Mouse (Mus musculus) layer of hippocampus, postnatal 10 days (tissue): ENCODE results near the gene Pla2g2d. TPM values are rescaled to one million over a fixed set of nuclear protein-coding genes. Genes with fewer than 3 reads are reported as not detected.
A peak's percentile ranks its signal among the peaks of the same experiment; 100 is the strongest.

Experiments
- DNase-seq, 2 experiments: peaks; one replicate each; pipeline ENCODE4 v3.0.0; 2021; ENCODE audit warnings: low spot score in 2 of 2
- long read RNA-seq: library from polyadenylated mRNA; stranded (forward); transcript quantifications from one replicate; pipeline ENCODE4 v2.0.0, GENCODE M21; 2023
- total RNA-seq, 2 experiments: library from RNA; stranded (reverse); gene quantifications; 2 replicates each; pipeline ENCODE4 v1.2.3; 2021

Gene Pla2g2d
- not detected for total RNA-seq
- long read RNA-seq = 0 reads

DNA sequence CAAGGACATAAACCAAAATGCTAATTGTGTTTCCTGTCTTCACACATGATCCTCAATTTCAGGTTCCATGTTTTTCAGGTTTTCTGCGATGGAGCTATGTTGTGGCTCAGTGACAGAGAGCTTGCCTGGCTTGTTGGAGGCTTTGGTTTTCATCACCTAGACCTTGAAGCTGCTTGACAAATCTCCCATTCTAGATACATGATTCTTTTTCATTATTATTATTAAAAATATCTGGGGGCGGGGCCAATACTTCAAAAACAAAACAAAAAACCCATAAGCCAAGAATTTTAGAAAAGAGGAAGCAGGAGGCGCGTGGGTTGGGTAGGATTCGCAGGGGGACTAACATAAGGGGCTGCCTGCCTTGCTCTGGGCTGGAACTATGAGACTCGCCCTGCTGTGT lies at the start of gene Pla2g2d:
Pla2g2d (plus strand) TSS at position 301 of the 400 bp plus-strand sequence.
- no peak for DNase-seq

DNA sequence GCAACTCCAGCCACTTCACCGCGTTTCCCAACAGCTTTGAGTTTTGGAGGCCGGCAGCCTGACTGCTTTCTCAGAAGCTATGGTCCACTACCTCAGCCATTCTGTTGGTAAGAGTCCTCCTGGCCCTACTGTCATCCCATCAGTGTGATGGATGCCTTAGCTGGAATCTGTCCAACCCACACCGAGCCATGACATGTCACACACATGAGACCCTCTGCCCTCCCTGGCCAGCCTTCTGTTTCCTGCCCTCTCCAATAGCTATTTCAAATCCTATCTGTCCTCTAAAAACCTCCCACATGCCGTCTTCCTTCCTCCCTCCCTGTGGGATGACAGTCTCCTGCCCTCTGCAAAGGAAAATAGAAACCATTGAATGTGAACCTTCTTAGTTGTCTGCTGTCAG lies 49.8 kb upstream of the Pla2g2d start:
- DNase-seq = no peak

DNA sequence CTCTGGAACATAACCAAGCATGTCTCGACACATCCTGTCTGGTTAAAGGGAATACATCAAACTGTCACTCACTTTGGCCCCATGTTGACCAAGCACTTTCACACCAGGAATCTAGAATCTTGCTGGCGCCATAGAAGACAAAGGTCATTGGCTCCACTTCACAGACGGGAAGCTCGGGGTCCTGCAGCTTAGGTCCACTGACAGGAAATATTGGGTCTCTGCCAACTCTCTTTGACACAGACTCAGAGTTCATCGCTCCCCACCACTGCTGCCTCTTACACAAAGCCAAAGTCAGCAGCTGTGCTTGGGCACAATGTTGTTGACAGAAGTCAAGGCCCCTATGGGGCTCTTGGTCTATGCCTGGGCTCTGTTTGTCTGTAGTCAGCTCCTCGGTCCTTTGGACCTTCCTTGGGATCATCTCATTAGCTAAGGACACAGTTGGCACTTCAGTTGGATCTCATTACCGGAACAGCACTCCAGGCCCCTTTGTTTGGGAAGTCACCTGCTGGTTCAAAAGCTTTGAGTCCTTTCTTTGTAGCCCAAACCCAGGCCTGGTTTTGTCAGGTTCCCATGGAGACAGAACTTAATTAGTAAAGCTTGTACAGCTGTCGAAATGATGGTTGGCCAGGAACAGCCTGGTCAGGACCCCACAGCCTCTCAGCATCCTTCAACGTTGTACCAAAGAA lies 46.4 kb upstream of the Pla2g2d start:
- DNase-seq = peak in 1 of 2 experiments; percentile 33

DNA sequence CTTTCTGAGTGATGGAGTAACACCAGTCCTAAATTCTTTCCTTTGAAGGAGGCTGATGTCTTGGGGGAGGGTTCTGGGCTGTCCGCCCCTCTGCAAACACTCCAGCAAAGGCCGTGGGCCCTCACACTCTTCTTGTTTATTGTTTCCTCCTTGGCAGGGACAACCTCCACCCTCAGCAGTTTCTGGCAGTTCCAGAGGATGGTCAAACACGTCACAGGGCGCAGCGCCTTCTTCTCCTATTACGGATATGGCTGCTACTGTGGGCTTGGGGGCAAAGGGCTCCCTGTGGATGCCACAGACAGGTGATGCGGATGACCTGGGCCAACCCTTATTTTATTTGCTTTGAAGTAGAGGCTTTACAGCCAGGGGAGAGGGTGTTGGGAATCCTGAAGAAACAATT lies 41.4 kb upstream of the Pla2g2d start:
- no peak for DNase-seq

DNA sequence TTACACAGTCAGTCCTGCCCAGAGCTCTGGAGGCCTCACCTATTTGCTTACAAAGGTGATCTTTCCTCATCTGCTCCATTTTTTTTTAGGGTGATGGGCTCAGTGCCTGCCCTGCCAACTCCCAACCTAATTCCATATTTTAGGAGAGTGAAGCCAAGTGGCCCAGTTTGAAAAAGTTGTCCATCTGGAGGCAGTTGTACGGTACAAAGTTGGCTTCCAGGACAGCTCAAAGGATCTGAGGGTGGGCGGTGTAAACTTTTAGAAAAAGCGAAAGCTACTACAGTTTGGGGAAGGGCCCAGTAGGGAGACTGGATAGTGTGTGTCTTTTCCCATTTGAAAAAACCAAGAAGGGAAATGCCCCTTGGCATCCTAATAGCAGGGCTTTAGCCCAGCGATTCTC lies 40.7 kb upstream of the Pla2g2d start:
- no peak for DNase-seq

DNA sequence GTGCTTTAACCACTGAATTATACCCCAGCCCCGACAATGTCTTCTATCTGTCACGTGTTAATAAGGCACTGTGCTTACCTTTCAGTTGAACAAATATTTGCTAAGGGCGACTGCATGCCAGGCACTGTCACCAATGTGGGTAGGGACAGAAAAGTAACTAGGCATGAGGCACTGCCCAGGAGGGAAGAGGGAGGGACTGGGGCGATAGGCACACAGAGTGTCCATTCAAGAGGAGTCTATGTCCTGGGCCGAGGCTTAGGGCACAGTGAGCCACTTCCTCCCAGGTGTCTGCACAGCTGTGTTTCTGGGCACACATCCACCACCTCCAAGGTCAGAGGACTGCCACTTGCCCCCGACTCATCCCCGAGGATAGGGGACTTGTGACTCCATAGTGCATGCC lies 38.5 kb upstream of the Pla2g2d start, which contains the start of gene Ubxn10:
Ubxn10 (minus strand) TSS at position 137 of the 400 bp plus-strand sequence.
- no peak for DNase-seq

DNA sequence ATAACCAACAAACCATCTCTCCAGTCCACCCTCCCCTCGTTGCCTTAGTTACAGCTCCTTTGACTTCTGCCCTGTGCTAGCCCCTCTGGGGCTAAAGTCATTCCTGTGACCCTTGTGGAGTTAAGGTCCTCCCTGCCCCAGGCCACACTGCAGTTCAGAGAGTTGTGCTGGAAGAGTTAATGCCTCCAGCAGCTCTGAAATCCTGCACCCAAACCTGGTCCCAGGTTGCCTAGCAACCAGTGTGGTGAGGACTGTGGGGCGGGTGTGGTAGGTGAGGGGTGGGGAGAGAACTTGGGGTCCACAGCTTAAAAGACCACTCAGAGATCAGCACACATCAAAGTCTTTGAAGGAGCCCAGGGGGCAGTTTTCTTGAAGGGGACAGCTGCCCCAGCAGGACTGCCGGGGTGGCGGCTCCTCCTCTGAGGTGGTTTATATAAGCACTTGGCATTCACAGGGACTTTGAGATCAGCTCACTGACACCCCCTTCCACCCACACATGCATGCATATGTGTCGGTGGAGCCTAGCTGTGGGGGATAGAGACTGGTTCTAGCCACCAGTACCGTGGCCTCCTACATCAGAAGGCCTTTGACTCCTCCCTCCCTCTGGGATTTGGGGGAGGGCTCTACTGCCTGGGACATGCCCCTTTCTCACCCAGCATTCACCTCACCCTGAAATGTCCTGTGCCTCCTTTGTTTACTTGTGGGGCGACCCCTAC lies 36.2 kb upstream of the Pla2g2d start:
- no peak for DNase-seq

DNA sequence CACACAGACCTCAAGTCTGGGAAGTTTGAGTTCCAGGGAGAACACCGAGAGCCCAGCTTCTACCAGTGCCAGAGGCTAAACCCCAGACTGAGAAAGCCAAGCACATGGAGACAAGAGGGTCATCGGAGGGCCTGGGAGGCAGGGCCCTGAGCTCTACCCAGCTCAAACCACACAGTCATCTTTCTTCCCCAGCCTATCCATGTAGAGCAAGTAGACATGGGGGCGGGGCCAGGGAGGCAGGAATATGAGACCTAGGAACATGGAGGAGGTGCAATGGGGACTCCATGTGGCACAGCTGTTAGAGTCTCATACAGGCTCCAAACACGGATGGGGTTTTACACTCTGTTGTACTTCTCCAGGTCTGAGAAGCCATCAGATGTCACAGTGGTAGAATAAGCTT lies 29.7 kb upstream of the Pla2g2d start:
- no peak for DNase-seq

DNA sequence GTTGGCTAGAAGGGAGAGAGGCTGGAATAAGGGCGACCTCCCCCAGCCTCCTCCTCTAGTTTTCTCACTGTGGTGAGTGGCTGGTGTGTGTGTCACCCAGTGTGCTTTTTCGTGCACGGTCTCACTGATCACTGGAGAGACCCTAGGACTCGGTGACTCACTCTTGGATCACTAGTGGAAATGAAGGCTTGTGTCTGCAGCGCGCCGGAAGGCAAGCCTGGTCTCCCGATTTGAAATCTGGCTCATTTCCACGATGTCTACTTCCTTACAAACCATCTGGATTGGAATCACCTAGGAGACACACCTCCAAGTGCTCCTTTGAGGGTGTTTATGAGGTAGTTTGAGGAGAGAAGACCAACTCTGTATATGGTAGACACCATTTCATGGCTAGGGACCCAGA lies 28.7 kb upstream of the Pla2g2d start:
- DNase-seq = no peak

DNA sequence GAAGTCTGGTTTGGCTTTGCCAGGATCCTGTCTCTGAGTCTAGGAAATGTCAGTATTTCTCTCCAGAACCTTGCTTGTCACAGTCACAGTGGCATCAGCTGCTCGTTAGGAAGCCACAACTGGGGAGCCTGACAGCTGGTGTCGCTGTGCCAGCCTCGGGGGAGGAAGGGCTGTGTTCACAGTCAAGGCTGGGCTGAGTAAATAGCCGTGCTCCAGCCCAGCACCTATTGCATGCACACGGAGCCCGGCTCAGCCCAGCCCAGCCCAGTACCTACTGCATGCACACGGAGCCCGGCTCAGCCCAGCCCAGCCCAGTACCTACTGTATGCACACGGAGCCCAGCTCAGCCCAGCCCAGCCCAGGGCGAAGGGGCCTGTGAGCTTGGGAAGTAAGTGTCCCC lies 27.7 kb upstream of the Pla2g2d start:
- DNase-seq = peak in 1 of 2 experiments; percentile 40

DNA sequence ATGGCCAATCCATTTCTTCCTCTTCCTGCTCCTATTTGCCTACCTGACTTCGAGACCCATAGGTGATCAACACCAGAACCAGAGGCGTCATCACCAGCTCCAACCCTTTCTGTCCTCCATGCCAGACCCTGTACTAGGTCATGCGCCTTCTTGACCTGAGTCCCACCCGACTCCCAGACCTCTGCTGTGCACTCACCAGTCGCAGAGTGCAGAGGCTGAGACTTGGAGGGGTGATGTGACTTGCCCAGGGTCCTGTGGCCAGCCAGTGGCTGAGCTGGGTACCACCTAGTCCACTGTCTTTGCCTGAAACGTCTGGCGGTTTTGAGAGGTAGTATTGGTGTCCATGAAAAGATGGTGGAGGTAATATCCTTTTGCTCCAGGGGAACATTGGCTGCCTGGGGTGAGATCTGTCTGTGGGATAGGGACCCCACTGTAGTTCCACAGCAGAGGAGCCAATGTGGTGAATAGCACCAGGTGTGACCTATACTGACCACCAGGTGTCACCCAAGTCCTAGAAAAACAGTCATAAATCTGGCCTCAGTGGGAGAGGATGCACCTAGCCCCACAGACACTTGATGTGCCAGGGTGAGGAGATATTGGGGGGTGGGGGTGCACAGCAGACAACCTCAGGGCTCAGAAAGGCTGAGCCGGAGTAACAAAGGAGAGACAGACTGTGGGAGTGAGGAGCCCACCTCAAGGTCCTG lies 27.0 kb upstream of the Pla2g2d start:
- peak; percentile 72 to 75 for DNase-seq

DNA sequence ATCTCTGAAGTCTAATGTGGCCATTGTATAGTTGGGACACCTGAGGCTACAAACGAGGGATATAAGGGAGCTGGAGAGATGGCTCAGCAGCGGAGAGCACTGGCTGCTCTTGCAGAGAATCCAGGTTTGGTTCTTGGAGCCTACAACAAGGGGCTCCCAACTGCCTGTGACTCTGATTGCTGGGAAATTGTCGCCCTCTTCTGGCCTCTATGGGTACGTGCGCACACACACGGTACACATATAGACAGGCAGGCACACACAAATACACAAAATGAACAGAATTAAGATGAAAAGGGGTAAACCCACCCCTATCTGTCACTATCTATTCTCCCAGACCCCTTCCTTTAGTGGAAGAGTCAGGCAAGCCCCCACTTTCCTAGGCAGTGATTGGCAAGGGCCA lies 22.9 kb upstream of the Pla2g2d start:
- no peak for DNase-seq

DNA sequence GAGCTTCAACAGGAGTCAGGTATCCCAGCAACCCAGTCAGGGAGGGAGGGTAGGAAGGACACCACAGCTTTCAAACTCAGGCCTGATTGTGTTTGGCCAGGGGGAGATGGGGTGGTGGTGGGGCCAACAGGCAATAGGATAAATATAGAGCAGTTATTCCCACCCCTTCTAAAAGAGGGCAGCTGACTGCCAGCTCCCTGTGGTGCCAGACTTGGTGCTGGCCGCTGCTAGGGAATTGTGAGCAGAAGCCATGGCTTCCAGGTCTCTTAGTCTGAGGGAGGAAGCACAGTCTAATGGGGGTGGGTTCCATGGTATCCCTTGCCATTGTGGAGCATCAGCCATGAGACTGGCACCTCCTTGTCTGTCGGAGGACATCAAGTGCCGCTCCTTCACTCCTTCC lies 21.9 kb upstream of the Pla2g2d start:
- DNase-seq = no peak

DNA sequence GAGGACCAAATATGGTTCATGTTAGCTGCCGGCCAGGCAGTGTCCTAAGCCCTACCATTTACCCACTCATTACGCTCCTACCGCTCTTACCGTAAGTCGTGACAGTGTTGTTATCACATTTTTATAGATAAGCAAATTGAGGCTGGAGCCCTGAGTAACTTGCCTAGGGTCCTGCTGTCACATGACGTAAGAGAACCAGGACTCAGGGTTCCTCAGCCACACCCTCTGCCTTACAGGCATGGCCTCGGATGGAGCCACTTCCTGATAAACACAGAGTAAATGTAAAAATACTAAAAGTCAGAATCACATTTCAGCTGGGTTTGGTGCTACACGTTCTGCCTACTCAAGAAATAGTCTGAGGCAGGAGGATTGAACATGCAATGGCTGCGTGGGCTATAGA lies 21.1 kb upstream of the Pla2g2d start:
- DNase-seq = no peak

DNA sequence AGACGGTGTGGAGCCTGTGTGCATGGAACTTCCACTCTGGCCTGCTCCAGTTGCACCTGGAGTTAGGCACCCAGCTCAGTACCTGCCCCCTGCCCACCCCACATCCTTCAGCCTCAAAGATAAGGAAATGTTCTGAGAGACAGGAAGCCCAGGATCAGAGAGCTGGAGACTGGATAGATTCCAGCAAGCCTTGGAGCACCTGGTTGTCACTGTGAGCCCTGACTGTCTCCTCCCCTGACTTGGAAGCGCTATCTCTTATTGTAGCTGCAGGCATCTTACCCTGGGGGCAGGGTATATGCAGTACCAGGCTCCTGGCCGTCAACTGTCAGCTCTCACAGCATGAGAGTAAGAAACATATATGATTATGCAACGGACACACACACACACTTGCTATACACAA lies 20.1 kb upstream of the Pla2g2d start:
- no peak for DNase-seq

DNA sequence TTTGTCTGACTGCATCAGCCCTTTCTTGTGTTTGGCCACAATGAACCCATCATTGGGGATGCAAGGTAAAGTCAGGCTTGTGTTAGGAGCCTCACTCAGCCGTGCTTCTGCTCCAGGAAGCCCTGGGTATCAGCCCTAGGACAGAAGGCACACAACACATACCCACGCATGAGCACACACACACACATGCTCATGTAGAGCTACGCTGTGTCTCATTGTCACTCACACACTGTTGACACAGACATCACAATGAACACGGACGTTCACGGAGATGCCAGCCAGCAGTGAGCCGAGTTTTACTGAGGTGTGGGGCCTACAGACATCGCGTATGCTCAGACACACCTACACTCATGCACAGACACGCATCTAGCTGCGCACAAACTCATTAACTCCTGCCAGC lies 19.6 kb upstream of the Pla2g2d start:
- DNase-seq = no peak

DNA sequence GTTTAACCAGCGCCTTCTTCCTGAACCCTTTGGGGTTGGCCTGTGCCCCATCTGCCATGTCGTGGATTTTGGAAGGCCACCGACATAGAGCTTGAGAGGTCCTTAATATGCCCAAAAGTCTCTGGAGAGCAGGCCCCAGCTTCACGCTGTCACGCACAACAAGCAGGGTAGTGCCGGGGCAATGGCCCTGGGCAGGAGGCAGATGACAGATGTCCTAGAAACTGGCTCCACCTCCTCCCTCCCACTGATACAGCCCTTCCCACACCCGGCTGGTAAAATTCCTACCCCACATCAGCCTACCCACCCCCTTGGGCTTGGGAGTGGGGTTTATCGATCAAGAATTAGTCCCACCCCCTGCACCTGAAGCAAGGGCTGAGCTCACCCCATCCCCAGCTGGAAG lies 18.1 kb upstream of the Pla2g2d start, which contains the start of gene Pla2g2f:
Pla2g2f (minus strand) TSS at position 211 of the 400 bp plus-strand sequence.
- DNase-seq = no peak

DNA sequence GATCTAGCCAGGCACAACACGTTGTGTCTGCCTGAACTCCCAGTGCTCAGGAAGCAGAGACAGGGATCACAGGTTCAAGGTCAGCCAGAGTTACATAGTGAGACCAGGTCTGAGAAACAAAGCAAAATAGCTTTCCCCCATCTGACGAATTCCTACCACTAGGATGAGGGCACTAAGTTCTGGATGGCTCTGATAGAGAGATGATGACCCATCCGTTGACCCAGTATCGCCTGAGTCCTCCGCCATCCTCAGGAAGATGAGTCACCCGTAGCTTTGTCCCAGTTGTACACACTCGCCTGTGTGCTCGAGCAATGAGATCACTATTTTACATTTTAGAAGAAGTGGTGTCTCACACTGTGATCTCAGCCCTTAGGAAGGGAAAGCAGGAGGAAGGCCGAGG lies 13.3 kb upstream of the Pla2g2d start:
- no peak for DNase-seq

DNA sequence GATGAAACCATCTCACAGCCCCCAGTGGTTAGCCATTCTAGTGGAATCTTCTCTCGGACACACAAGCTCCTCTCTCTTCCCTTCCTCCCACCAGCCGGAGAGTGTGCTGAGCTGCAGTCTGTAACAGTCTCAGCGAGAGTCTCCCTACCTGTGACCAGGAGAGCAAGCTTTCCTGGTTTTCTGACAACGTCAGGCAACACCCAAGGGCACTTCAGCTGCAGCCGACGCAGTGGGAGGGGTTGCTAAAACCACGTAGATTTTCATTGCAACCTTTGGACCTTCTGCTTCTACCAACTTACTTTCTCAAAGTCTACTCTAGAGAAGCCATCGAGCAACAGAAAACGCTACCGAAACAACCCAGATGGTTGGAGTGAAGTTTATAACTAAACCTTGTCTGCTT lies 3.6 kb upstream of the Pla2g2d start:
- DNase-seq = no peak

DNA sequence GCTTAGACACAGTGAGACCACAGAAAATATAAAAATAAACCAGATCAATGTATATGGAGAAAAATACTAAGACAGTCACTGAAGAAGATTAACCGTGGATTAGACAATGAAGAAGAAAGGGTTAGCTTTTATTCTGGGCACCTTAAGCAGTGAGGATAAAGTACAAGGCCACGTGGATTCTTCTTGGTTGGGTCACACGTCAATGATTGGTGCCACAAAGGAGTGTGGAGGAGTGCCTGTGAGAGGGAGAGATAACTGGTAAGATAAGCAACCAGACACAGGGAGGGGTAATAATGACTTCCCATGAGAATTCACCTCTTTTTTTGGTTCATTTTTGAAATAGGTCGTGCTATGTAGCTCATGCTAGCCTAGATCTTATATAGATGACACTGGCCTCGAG lies 3.1 kb upstream of the Pla2g2d start:
- no peak for DNase-seq

DNA sequence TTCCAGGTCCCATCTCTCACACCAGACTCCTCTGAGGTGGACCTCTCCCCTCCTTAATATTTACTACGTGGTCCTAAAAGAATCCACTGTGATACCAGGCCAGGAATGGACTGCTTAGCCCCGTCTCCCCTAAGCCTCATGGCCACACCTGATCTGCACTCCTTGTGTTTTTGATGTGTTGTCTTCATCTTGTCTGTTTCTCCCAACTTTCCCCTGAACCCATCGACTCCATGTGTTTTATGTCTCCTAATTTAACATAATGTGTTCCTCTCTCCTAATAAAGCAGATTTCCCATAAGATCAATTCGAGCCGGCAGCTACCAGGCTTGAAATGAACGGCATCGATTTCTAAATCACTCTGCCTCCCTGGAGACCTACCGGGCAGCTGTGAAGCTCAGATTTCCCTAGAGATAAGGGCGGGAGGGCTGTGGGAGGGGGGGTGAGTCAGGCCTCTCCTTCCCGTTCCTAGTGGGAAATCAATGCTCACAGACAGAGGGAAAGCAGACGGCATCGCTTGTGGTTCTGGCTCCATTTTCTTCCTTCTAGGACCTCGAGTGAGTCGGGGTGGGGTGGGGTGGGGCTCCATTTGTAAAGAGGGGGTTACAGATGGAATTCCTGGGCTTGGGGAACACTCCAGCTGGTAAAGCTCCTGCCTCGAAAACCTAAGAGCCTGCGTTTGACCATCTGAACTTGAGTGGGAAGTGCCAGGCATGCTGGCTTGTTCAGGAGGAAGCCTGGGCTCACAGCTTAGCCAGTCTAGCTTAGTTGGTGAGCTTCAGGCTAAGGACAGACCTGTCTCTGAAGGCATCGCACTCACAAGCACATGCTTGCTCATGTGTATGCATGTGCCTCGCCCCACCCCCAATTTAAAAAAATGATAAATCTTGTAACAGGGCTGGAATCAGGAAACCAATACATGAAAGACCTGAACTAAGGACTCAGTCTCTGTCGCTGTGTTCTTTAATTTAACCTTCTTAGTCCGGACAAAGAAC lies 2.2 kb downstream of the Pla2g2d start:
- no peak for DNase-seq
